Mouse (Mus musculus) heart, adult 2 months (tissue): Measurements from ENCODE around the gene Fam178b. TPM values are rescaled to one million over a fixed set of nuclear protein-coding genes. Genes with fewer than 3 reads are reported as not detected.

ENCODE experiments used
- DNase-seq, 2 experiments: peaks; one replicate each; pipeline ENCODE4 v3.0.0; 2021
- H3K27ac ChIP-seq: fragments of 200-600 bp; 2 replicates; pipeline ENCODE4 v1.8.1; 2022
- H3K27me3 ChIP-seq: fragments of 200-500 bp; 2 replicates; pipeline ENCODE4 v1.6.1; 2012; ENCODE audit warnings: mild to moderate bottlenecking, low read length, inconsistent platforms, mixed read lengths; ENCODE audit not compliant: control insufficient read depth, insufficient read depth
- H3K36me3 ChIP-seq: fragments of 200-500 bp; 2 replicates; pipeline ENCODE4 v1.6.1; 2012; ENCODE audit warnings: low read length, inconsistent platforms; ENCODE audit not compliant: control insufficient read depth, insufficient read depth
- H3K4me1 ChIP-seq: fragments of 200-500 bp; 2 replicates; pipeline ENCODE4 v1.6.1; 2011; ENCODE audit warnings: low read length; ENCODE audit not compliant: control insufficient read depth, insufficient read depth
- H3K4me3 ChIP-seq: fragments of 200-600 bp; 2 replicates; pipeline ENCODE4 v1.8.1; 2022
- H3K79me2 ChIP-seq: fragments of 200-500 bp; replicated peaks from 2 replicates; pipeline ENCODE4 v1.6.1; 2012; ENCODE audit warnings: mild to moderate bottlenecking, inconsistent platforms, low read length, moderate library complexity, mixed read lengths; ENCODE audit not compliant: control insufficient read depth, insufficient read depth
- H3K9ac ChIP-seq: fragments of 200-500 bp; 2 replicates; pipeline ENCODE4 v1.6.1; 2012; ENCODE audit warnings: low read depth, mild to moderate bottlenecking, control low read depth, inconsistent platforms, low read length, mixed read lengths
- CTCF ChIP-seq: fragments of 200-600 bp; IDR thresholded peaks from 2 replicates; pipeline ENCODE4 v1.8.1; 2022; ENCODE audit warnings: antibody characterized with exemption, mild to moderate bottlenecking, moderate library complexity
- EP300 ChIP-seq: fragments of 200-500 bp; IDR thresholded peaks from 2 replicates; pipeline ENCODE4 v1.6.1; 2011; ENCODE audit warnings: low read depth, low read length, control low read depth; ENCODE audit not compliant: insufficient read depth
- POLR2A ChIP-seq: fragments of 200-500 bp; IDR thresholded peaks from 2 replicates; pipeline ENCODE4 v1.6.1; 2011; ENCODE audit warnings: mild to moderate bottlenecking, low read depth, low read length, control low read depth; ENCODE audit not compliant: insufficient read depth
- WGBS: fragments of 180-500 bp; shearing (Covaris S2); methylation state at CpG from one replicate; pipeline ENCODE4 v1.1.7; 2018; 5-methylcytosine and 5-hydroxymethylcytosine counted together
- intact Hi-C: fragments of 180-260 bp; cut with DNase I; formaldehyde crosslinking; loops from one replicate; pipeline ENCODE4 v1.15.1; 2025
- polyA plus RNA-seq: library from polyadenylated mRNA; depleted of rRNA; stranded (reverse); fragments of >200 nt; gene quantifications from 2 replicates; pipeline ENCODE4 v1.2.3, GENCODE M21; 2012
- total RNA-seq, 2 experiments: library from RNA; stranded (reverse); gene quantifications; 2 replicates each; pipeline ENCODE4 v1.2.3; 2021

Gene Fam178b
- total and polyA plus RNA-seq, 3 experiments, result 0.39 to 0.80 TPM; not detected in 1

DNA sequence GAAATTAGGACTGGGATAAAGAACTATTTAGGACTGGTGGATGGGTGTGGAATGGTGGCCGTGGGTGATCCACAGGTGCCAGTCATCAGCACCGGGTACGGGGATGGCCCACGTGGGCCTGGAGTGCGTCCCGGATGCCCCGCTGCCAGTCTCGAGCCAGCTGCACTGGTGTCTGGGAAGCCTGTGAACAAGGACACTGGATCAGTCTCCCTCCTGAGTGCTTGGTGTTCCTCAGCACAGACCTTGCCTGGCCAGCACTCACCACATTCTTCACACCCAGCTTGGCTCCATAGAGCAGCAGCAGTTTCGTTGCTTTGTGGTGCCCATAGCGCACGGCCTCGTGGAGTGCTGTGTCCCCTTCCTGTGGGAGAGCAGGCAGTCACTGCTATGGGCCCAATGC lies 151.5 kb downstream of the Fam178b start:
- Histone ChIP-seq H3K4me1 (peaks cover 5% of the 10 kb centered on the region; the same call in 1 of the 2 replicates), H3K4me3 (no peak overlapping the region), H3K79me2 (no peaks in the 10 kb centered on the region), H3K27ac (no peak overlapping the region; the same call in 1 of the 2 replicates), H3K36me3 (no peaks in the 10 kb centered on the region), H3K27me3 (no peaks in the 10 kb centered on the region), H3K9ac (peak overlapping the region; percentile 30; the same call in 1 of the 2 replicates)
- intact Hi-C loops, result no loop called here
- peak in 1 of 2 experiments; percentile 46 for DNase-seq
- no peak for TF ChIP-seq CTCF
- peak; percentile 47; the same call in 1 of the 2 replicates for TF ChIP-seq EP300
- TF ChIP-seq POLR2A, result peak; percentile 24; the same call in 1 of the 2 replicates
- 54% methylated on average over 12 of the region's 12 CpGs for WGBS

DNA sequence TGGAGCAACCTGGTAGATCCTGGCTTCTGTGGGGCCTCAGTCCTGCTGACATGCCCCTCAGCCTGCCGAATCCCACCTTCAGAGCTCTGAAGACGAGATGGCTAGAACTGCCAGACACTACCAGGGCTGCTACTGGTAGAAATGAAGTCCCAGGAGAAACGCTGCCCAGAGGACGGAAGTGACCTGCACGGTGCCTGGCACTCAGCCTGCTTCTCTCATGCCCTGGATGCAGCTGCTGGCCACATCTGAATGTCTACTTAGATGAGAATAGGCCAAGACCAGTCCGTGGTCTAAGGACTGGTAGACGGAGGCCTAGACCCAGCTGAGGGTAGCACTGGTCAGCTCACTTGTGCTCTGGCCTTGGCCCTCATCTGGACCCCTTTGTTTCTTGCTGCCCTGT lies 152.0 kb downstream of the Fam178b start:
- TF ChIP-seq POLR2A (no peak), EP300 (no peak), CTCF (no peak)
- WGBS, result 54% methylated on average over 7 of the region's 7 CpGs
- Histone ChIP-seq H3K4me3 (no peak overlapping the region), H3K27ac (no peak overlapping the region; the same call in 1 of the 2 replicates), H3K79me2 (no peaks in the 10 kb centered on the region), H3K9ac (no peak overlapping the region), H3K36me3 (no peaks in the 10 kb centered on the region), H3K4me1 (peaks cover 5% of the 10 kb centered on the region; the same call in 1 of the 2 replicates), H3K27me3 (no peaks in the 10 kb centered on the region)
- DNase-seq, result peak in 1 of 2 experiments; percentile 34
- intact Hi-C loops, result no loop called here

DNA sequence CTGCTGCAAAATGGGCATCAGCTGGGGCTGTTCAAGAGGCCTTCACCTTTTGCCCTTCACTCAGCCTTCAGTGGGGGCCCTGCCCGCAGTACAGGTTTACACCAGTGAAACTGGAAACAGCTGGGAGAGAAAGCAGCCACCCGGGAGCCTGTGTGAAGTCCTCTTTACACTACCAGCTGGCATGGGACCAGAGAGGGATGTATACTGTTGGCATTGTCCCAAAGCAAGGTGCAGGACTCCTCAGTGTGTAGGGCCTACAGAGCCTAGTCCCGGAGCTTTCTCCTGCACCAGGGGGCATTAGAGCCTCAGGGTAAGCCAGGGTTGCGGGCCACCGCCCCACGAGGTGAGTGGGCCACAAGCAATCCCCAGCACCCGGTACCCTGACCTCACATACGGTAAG lies 152.5 kb downstream of the Fam178b start:
- no peak for TF ChIP-seq EP300
- TF ChIP-seq CTCF, result no peak
- TF ChIP-seq POLR2A, result no peak
- H3K9ac ChIP-seq, result no peak overlapping the region
- no peaks in the 10 kb centered on the region for H3K36me3 ChIP-seq
- H3K27ac ChIP-seq, result no peak overlapping the region; the same call in 1 of the 2 replicates
- WGBS, result 63% methylated on average over 8 of the region's 8 CpGs
- H3K79me2 ChIP-seq, result no peaks in the 10 kb centered on the region
- no peaks in the 10 kb centered on the region for H3K27me3 ChIP-seq
- no peak overlapping the region for H3K4me3 ChIP-seq
- DNase-seq, result no peak
- intact Hi-C loops, result no loop called here
- H3K4me1 ChIP-seq, result peaks cover 2% of the 10 kb centered on the region; the same call in 1 of the 2 replicates

DNA sequence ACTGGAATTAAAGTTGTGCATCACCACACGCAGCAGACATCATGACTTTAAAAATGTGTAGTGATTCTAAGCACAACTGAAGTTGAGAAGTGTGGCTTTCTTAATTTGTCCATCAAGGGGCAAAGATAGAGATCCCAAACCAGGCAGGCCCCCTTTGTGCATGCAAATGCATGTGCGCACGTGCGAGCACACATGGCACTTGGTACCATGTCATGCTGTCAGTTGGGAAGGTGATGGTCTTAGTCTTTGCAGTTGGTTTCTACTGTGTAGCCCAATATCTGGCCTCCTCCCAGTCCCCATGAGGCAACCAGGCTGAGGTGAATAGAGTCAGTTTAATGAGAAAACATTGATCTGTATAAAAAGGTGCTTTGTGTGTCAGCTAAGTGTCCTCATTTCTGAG lies 153.1 kb downstream of the Fam178b start:
- no peaks in the 10 kb centered on the region for H3K79me2 ChIP-seq
- intact Hi-C loops, result no loop called here
- no peak overlapping the region for H3K4me3 ChIP-seq
- no peaks in the 10 kb centered on the region for H3K27me3 ChIP-seq
- 92% methylated on average over 4 of the region's 4 CpGs for WGBS
- peaks cover 2% of the 10 kb centered on the region; the same call in 1 of the 2 replicates for H3K4me1 ChIP-seq
- H3K36me3 ChIP-seq, result no peaks in the 10 kb centered on the region
- H3K27ac ChIP-seq, result no peak overlapping the region
- DNase-seq, result no peak
- H3K9ac ChIP-seq, result no peak overlapping the region
- 0 out of 2 replicates have a peak, but pooled peaks have one; percentile 36 for TF ChIP-seq POLR2A
- no peak for TF ChIP-seq CTCF

DNA sequence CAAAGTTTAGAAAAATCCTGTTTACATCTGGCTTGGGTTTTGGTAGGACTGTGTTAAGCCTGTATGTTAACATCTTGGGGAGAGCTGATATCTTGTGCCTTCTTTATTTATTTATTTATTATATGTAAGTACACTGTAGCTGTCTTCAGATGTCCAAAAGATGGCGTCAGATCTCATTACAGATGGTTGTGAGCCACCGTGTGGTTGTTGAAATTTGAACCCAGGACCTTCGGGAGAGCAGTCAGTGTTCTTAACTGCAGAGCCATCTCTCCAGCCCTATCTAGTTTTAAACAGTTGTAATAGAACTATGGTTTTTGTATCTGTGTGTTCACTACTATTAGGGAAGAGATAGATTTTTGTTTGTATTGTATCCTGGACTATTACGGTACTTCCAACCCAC lies 153.7 kb downstream of the Fam178b start:
- H3K27ac ChIP-seq, result no peak overlapping the region
- DNase-seq, result no peak
- H3K79me2 ChIP-seq, result no peaks in the 10 kb centered on the region
- H3K4me3 ChIP-seq, result no peak overlapping the region
- H3K9ac ChIP-seq, result no peak overlapping the region
- H3K4me1 ChIP-seq, result peaks cover 2% of the 10 kb centered on the region; the same call in 1 of the 2 replicates
- intact Hi-C loops, result no loop called here
- no peaks in the 10 kb centered on the region for H3K27me3 ChIP-seq
- 85% methylated on average over 4 of the region's 4 CpGs for WGBS
- TF ChIP-seq CTCF, result no peak
- TF ChIP-seq EP300, result no peak
- no peak for TF ChIP-seq POLR2A
- no peaks in the 10 kb centered on the region for H3K36me3 ChIP-seq

DNA sequence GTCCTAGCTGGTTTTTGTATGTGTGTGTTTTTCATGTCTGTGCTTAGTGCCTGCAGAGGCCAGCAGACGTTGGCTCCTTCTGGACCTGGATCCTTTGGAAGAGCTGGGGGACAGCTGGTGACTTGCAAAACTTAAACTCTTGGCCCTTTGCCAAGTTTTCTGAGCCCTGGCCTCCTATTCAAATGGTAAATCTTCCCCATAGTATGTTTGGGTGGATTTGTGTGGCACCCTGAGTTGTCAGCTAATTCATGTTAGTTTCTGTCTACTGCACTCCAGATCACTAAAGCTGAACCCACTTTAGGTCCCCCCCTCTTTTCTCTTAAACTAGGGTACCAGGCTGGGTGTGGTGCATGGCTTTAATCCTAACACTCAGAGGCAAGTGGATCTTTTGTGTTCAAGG lies 154.6 kb downstream of the Fam178b start:
- Histone ChIP-seq H3K79me2 (no peaks in the 10 kb centered on the region), H3K4me3 (no peak overlapping the region), H3K27ac (no peak overlapping the region), H3K36me3 (no peaks in the 10 kb centered on the region), H3K4me1 (peaks cover 2% of the 10 kb centered on the region; the same call in 1 of the 2 replicates), H3K27me3 (no peaks in the 10 kb centered on the region), H3K9ac (no peak overlapping the region)
- WGBS, result 7% methylated on average over 1 of the region's 1 CpGs
- intact Hi-C loops, result no loop called here
- TF ChIP-seq EP300 (no peak), POLR2A (0 out of 2 replicates have a peak, but pooled peaks have one; percentile 23), CTCF (no peak)
- no peak for DNase-seq
